Mouse (Mus musculus): ENCODE measurements around the gene Csmd2.

The Csmd2 gene

GRCm38 (mm10) chr4:128466708-128467107, 479.1 kb downstream of the Csmd2 start:
- in situ Hi-C loops (cut with MboI; ENCODE audit: low sequenced_read_pairs) = no loop called here

GRCm38 (mm10) chr4:128468040-128468439, 480.4 kb downstream of the Csmd2 start:
- in situ Hi-C loops (cut with MboI; ENCODE audit: low sequenced_read_pairs) = no loop called here

DNA sequence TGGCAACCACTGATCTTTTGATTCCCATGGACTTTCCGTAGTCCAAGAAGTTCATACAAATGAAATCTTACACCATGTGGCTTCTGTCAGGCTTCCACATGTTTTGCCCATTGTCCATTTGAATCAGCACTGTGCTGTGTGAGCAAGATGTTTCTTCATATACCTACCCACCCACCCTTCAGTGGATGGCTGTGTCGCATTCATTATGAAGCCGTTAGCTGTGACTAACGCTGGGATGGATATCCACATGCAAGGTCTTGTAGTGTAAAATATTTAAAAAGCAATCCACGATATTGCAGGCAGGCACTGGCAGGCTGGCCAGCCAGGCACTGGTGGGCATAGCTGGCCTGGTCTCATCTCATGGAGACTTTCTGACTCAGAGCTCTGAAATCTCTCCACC, 488.6 kb downstream of the Csmd2 start:
- in situ Hi-C loops (cut with MboI; ENCODE audit: low sequenced_read_pairs) = no loop called here

DNA sequence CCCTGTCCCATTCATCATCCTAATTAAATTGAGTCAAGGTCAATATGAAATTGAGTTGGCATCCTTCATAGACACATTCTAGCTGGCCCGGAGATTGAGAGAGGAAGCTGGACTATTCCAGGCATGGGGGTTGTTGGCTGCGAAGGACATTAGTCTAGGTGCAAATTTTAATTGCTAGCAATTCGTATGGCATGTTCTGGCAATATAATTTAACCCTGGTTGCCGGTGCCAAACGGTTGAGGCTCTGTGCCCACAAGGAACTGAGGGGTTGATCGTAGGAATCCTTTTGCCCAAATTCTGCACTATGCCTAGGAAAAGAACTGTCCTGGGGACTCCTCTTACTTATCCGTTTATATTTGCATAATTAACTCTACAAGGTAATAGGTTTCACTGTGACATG, 496.2 kb downstream of the Csmd2 start:
- in situ Hi-C loops (cut with MboI; ENCODE audit: low sequenced_read_pairs) = no loop called here

GRCm38 (mm10) chr4:128484679-128485078, 497.0 kb downstream of the Csmd2 start:
- in situ Hi-C loops (cut with MboI; ENCODE audit: low sequenced_read_pairs) = no loop called here

DNA sequence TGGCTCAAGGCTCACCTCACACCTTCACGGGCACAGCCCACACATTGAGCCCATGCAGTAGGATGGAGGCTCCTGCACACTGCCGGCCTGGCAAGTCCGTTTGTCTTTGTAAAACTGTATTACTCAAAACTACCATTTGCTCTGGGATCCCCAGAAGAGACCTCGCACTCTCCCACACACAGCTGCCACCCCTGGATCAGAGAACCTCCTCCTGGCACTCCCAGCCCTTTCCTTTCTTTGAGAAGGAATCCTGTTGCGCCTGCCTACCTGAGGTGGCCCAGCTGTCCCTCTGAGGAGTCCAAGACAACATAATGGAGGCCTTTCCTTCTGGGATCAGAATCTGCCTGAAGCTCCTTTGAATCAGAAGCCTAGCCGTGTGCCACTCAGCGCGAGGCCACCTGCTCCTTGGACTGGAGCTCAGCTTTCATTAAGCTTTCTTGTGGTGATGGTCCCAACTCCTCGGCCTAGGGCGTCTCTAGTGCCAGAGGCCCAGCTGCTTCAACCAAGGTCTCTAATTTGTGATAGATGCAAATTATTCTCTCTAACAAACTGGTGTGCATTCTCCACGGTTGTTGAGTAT, 502.0 kb downstream of the Csmd2 start:
- in situ Hi-C loops (cut with MboI; ENCODE audit: low sequenced_read_pairs) = no loop called here

- in situ Hi-C loops (cut with MboI; ENCODE audit: low sequenced_read_pairs) = no loop called here
Observed at GRCm38 (mm10) chr4:128492055-128492454, 504.4 kb downstream of the Csmd2 start.

DNA sequence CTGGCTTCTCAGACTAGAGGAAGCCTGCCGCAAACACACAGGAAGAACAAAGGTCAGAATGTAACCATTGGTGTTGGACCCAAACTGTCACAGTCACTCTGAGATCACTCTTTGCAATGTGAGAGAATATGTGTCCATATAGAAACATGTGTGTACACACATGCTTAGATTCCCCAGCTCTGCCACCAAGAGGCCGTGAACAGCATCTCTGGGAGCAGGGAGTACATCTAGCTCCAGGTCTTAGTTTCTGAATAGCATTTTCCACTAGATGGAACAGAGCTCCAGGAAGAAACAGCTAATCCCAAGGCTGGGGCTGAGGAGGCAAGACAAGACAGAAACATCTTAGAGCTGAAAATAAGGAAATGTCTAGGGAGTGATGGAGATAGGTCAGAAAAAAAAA, 512.3 kb downstream of the Csmd2 start:
- in situ Hi-C loops (cut with MboI; ENCODE audit: low sequenced_read_pairs) = no loop called here

GRCm38 (mm10) chr4:128506878-128507277, 519.2 kb downstream of the Csmd2 start:
- in situ Hi-C loops (cut with MboI; ENCODE audit: low sequenced_read_pairs) = no loop called here

DNA sequence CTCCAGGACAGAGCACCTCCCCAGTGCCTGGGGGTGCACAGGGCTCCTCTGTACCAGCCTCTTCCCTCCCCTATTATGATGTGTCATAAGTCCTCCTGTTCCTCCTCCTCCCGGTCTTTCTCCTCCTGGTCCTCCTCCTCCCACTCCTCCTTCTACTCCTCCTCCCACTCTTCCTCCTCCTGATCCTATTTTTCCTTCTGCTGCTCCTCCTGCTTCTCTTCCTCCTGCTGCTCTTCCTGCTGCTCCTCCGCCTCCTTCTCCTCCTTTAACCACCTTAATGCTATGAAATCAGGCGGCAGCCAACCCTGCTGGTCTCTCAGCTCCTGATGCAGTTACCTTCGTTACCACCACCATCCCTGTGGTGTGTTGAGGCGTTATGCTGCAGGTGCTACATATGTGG, 522.2 kb downstream of the Csmd2 start:
- in situ Hi-C loops (cut with MboI; ENCODE audit: low sequenced_read_pairs) = no loop called here

DNA sequence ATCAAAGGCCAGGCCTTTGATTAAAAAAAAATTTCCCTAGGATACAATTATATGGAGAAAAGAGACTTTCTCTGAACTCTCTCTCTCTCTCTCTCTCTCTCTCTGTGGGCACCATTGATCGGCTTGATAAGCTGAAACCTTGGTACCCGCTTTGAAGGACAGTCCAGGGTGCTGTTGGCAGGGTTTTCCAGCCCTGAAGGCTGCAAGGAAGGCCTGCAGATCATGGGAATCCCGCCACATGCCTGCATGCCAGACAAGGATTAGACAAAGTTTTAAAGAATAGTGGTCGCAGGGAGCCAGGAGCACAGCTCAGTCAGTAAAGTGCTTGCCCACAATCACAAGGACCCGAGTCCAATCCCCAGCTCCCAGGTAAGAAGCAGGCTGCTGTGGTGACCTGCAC, 526.8 kb downstream of the Csmd2 start:
- in situ Hi-C loops (cut with MboI; ENCODE audit: low sequenced_read_pairs) = no loop called here

GRCm38 (mm10) chr4:128521276-128521675, 533.6 kb downstream of the Csmd2 start:
- in situ Hi-C loops (cut with MboI; ENCODE audit: low sequenced_read_pairs) = no loop called here

DNA sequence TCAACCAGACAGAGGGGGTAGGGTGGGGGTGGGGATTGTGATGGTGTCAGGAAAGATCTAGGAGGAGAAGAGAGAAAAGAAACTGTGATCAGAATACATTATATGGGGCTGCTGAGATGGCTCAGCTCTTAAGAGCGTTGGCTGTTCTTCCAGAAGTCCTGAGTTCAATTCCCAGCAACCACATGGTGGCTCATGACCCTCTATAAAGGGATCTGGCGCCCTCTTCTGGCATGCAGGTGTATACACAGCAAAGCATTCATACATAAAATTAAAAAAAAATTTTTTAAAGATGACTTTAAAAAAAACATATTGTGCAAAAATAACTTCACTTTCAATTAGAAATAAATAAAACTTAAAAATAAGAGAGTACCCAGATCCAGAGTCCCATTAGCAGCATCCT, 555.7 kb downstream of the Csmd2 start:
- in situ Hi-C loops (cut with MboI; ENCODE audit: low sequenced_read_pairs) = loop anchor here (10.0 kb wide), 1 partner anchor 1179 kb away; no protein-coding TSS in a partner anchor

DNA sequence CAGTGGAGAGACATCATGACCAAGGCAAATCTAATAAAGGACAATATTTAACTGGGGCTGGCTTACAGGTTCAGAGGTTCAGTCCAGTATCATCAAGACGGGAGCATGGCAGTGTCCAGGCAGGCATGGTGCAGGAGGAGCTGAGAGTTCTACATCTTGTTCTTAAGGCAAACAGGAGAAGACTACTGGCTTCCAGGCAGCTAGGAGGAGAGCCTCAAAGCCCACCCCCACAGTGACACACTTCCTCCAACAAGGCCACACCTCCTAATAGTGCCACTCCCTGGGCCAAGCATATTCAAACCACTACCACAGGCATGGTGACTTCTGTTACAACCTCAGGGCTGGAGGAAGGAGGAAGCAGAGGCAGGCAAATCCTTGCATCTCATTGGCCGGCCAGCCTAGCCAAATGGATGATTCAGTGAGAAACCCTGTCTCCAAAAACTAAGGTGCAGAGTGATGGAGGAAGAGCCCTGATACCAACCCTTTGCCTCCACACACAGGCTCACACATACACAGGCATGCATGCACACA, 556.4 kb downstream of the Csmd2 start:
- in situ Hi-C loops (cut with MboI; ENCODE audit: low sequenced_read_pairs) = loop anchor here (10.0 kb wide), 1 partner anchor 1179 kb away; no protein-coding TSS in a partner anchor

DNA sequence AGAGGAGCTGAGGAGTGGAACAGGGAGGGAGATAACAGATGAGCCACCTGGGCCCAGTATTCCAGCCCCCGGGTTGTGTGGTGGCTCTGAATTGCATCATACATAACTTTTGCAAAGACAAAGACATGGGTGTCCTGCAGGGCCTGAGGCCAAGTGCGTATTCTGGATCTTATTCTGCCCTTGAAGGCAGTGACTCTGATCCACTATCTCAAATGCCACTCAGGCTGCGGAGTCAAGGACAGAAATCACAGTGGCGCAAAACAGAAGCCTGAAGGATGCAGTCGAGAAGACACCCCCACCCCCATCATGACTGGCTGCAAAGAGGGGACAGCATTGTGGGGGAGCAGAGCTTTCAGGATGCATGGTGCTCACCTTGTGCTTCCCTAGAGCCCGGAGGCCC, 563.1 kb downstream of the Csmd2 start:
- in situ Hi-C loops (cut with MboI; ENCODE audit: low sequenced_read_pairs) = no loop called here

DNA sequence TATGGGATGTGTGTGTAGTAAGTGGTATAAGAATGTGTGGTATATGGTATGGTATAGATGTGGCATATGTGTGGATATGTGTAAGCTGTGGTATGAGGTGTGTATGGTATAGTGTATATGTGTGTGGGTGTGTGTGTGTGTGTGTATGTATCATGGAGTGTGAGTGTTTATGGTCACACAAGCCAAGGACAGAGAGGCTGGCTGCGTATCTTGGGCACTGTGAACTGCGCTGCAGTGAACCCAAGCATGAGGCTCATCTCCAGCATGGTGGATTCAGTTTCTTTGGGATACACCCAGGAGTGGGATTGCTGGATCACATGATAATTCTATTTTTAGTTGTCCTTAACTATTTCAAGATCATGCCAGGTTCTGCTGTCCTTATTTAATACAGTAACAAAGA, 566.5 kb downstream of the Csmd2 start:
- in situ Hi-C loops (cut with MboI; ENCODE audit: low sequenced_read_pairs) = no loop called here

DNA sequence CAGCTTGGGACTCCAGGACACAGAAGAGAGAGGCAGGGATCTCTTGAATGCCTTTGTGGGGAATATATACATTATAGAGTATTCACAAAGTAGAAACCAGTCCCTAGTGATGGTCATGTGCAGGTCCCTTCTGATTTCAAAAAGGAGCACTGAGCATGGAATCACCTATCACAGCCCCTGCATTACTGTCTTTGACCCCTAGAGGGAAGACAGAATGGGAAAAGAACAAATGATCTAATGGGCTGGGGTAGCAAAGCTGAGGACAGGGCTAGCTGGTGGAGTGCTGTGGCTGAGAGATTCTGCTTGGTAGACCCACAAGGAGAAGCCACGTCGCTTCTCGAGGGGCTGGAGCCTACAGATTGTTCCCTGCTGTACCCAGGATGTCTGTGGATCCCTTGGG, 572.7 kb downstream of the Csmd2 start:
- in situ Hi-C loops (cut with MboI; ENCODE audit: low sequenced_read_pairs) = no loop called here

- in situ Hi-C loops (cut with MboI; ENCODE audit: low sequenced_read_pairs) = no loop called here
Observed at GRCm38 (mm10) chr4:128575811-128576210, 588.2 kb downstream of the Csmd2 start.

- in situ Hi-C loops (cut with MboI; ENCODE audit: low sequenced_read_pairs) = no loop called here
Observed at GRCm38 (mm10) chr4:128579182-128579581, 591.5 kb downstream of the Csmd2 start.

DNA sequence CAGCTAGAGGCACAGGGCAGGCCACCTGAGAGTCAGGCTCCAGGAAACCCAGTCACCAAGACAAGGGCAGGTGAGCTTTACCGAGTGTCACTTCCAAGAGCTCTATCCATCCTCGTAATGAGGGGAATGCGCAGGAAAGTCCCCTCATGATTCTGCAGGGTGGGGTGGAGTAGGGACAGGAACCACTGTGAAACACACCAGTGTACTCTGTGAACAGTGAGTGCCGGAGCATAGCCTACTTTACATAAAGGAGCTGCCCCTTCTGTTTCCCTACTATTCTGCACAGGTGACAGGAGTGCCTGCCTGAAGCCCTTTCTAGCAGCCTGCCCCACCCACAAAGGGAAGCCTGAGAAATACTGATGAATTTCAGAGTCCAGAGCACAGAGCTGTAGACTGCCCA, 605.6 kb downstream of the Csmd2 start:
- in situ Hi-C loops (cut with MboI; ENCODE audit: low sequenced_read_pairs) = no loop called here

GRCm38 (mm10) chr4:128594062-128594461, 606.4 kb downstream of the Csmd2 start:
- in situ Hi-C loops (cut with MboI; ENCODE audit: low sequenced_read_pairs) = no loop called here

DNA sequence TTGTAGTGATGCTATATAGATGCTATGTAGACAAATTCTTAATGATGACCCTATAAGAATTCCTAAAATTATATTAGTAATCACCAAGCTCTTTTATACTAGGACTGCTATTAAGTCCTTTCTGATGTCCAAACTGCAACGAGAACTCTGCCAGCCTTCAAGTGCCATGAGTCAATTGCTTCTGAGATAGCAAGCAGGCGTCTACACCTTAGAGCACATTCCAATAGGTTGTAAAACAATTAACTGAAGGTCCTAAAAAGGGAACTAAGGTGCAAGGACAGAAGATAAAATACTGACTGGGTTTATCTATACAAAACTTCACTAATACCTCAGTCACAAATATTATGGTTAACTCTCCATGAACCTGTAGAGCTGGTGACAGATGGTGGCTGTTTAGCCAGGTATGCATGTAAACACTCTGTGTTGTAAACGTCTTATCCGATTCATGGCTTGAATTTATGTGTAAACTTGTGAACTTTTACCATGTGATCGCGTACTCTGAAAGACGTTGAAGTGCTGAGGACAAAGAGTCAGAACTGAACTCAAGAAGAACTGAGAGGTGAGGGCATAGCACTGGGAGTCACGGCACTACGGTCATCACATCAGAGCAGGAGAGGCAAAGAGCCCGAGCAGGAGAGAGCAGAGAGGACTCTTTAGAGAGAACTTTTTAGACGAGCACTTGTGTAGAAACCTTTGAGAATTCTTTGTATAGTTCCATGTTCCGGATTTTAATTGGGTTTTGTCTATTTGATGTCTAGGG, 610.3 kb downstream of the Csmd2 start:
- in situ Hi-C loops (cut with MboI; ENCODE audit: low sequenced_read_pairs) = no loop called here
